Mouse (Mus musculus): ENCODE results near the gene Csnk1g1. TPM values are rescaled to one million over a fixed set of nuclear protein-coding genes. Genes with fewer than 3 reads are reported as not detected.

Gene Csnk1g1
- polyA plus RNA-seq, 1 experiment from 2014 or later, result 5.6 TPM

GRCm38 (mm10) chr9:66092664-66093063, 183.9 kb downstream of the Csnk1g1 start:
- ATAC-seq (ENCODE audit: low FRiP score, low TSS enrichment), result peak; percentile 62
- DNase-seq (ENCODE audit: low spot score), result peak; percentile 41
- Histone ChIP-seq H3K27ac (replicated peaks) (peak overlapping the region; percentile 86), H3K27me3 (ENCODE audit: control insufficient read depth, insufficient read depth, low read length) (no peaks in the 10 kb centered on the region), H3K9me3 (ENCODE audit: control insufficient read depth, low read length) (no peaks in the 10 kb centered on the region), H3K4me3 (ENCODE audit: low read depth, low read length) (no peak overlapping the region), H3K4me1 (replicated peaks; ENCODE audit: control insufficient read depth, insufficient read depth) (0 out of 2 replicates have a peak, but pooled peaks cover 3% of the 10 kb centered on the region), H3K36me3 (ENCODE audit: control insufficient read depth, insufficient read depth, low read length) (peaks cover 25% of the 10 kb centered on the region), H3K4me2 (replicated peaks; ENCODE audit: low read depth) (no peak overlapping the region), H3K9ac (ENCODE audit: low read length) (no peak overlapping the region)
- WGBS, result 52% methylated on average over 2 of the region's 2 CpGs
- TF ChIP-seq EP300 (optimal IDR thresholded peaks at IDR 0.05) (no peak), CTCF (IDR thresholded peaks at IDR 0.05; ENCODE audit: low read depth) (no peak)

Other genes starting within 250 kb of the Csnk1g1 start
- gene Oaz2, start 240.9 kb upstream of the Csnk1g1 start, polyA plus RNA-seq (2015; fragmentation: Nextera tagmentation; extraction: Ambion mirVana), result 138 and 144 TPM in 2 replicates
- gene Zfp609, start 81.4 kb upstream of the Csnk1g1 start, polyA plus RNA-seq (2015; fragmentation: Nextera tagmentation; extraction: Ambion mirVana), result 2.4 and 2.7 TPM in 2 replicates
- gene Pclaf, start 18.7 kb upstream of the Csnk1g1 start, polyA plus RNA-seq (2015; fragmentation: Nextera tagmentation; extraction: Ambion mirVana), result 37.5 and 48.6 TPM in 2 replicates
- gene Trip4, start 130 bp upstream of the Csnk1g1 start, polyA plus RNA-seq (2015; fragmentation: Nextera tagmentation; extraction: Ambion mirVana), result 14.7 and 16.8 TPM in 2 replicates
- gene Ppib, start 151.3 kb downstream of the Csnk1g1 start, polyA plus RNA-seq (2015; fragmentation: Nextera tagmentation; extraction: Ambion mirVana), result 827 and 843 TPM in 2 replicates
- gene Snx22, start 160.8 kb downstream of the Csnk1g1 start, polyA plus RNA-seq (2015; fragmentation: Nextera tagmentation; extraction: Ambion mirVana), result 1.5 TPM in 2 replicates
- 77.5 and 77.6 TPM in 2 replicates for gene Snx1, start 217.7 kb downstream of the Csnk1g1 start, polyA plus RNA-seq (2015; fragmentation: Nextera tagmentation; extraction: Ambion mirVana)
- gene Ciao2a, start 217.7 kb downstream of the Csnk1g1 start, polyA plus RNA-seq (2015; fragmentation: Nextera tagmentation; extraction: Ambion mirVana), result 131 and 138 TPM in 2 replicates
- gene Dapk2, start 249.3 kb downstream of the Csnk1g1 start, polyA plus RNA-seq (2015; fragmentation: Nextera tagmentation; extraction: Ambion mirVana), result 11.8 and 13.2 TPM in 2 replicates

Data from stomach, postnatal 0 days (tissue).